Mouse (Mus musculus) forebrain, embryonic 14.5 days (tissue): ENCODE measurements around the gene Car5a. TPM values are rescaled to one million over a fixed set of nuclear protein-coding genes. Genes with fewer than 3 reads are reported as not detected.

ENCODE experiments used
- ATAC-seq: fragments of 200-750 bp; cut with Nextera tagmentation; 2 replicates; pipeline ENCODE4 v1.8.0; 2017; ENCODE audit warnings: mild to moderate bottlenecking, moderate library complexity
- DNase-seq: peaks from one replicate; pipeline ENCODE4 v3.0.0-alpha.2; 2015; ENCODE audit warnings: low spot score
- H3K27ac ChIP-seq: fragments of 300-500 bp; sonication (generic); 2 replicates; pipeline ENCODE4 v1.5.1; 2014; ENCODE audit warnings: low read depth, mild to moderate bottlenecking, control low read depth, low read length, moderate library complexity
- H3K27me3 ChIP-seq: fragments of 300-500 bp; sonication (generic); replicated peaks from 2 replicates; pipeline ENCODE4 v1.6.1; 2014; ENCODE audit warnings: low read length, control low read depth, mixed read lengths; ENCODE audit not compliant: control insufficient read depth, insufficient read depth
- H3K36me3 ChIP-seq: fragments of 300-500 bp; sonication (generic); 2 replicates; pipeline ENCODE4 v1.6.1; 2014; ENCODE audit warnings: low read length, control low read depth; ENCODE audit not compliant: control insufficient read depth, insufficient read depth
- H3K4me1 ChIP-seq: fragments of 300-500 bp; sonication (generic); 2 replicates; pipeline ENCODE4 v1.6.1; 2014; ENCODE audit warnings: antibody characterized with exemption, low read length, control low read depth; ENCODE audit not compliant: control insufficient read depth, insufficient read depth
- H3K4me2 ChIP-seq: fragments of 300-500 bp; sonication (generic); 2 replicates; pipeline ENCODE4 v1.6.1; 2014; ENCODE audit warnings: mild to moderate bottlenecking, control low read depth, low read length
- H3K4me3 ChIP-seq: fragments of 300-500 bp; sonication (generic); 2 replicates; pipeline ENCODE4 v1.5.1; 2014; ENCODE audit warnings: low read depth, low read length, control low read depth
- H3K9ac ChIP-seq: fragments of 300-500 bp; sonication (generic); 2 replicates; pipeline ENCODE4 v1.6.1; 2014; ENCODE audit warnings: mild to moderate bottlenecking, low read length, control low read depth, moderate library complexity
- H3K9me3 ChIP-seq: fragments of 300-500 bp; sonication (generic); replicated peaks from 2 replicates; pipeline ENCODE4 v1.6.1; 2016; ENCODE audit warnings: low read length, control low read depth, mixed read lengths; ENCODE audit not compliant: control insufficient read depth
- WGBS: fragments of 180-500 bp; shearing (Covaris S2); extraction: QIAGEN DNeasy Blood & Tissue Kit; methylation state at CpG from one replicate; pipeline ENCODE4 v1.1.7; 2014; 5-methylcytosine and 5-hydroxymethylcytosine counted together
- polyA plus RNA-seq: library from polyadenylated mRNA; unstranded; fragments of >200 nt; fragmentation: Nextera tagmentation; extraction: Ambion mirVana; gene quantifications from 2 replicates; pipeline ENCODE4 v1.2.1, GENCODE M21; 2014

Gene Car5a
- polyA plus RNA-seq, 1 experiment from 2014 or later: 0.28 TPM

GRCm38 (mm10) chr8:121951656-121952009 lies 6.9 kb upstream of the Car5a start:
- Histone ChIP-seq H3K27me3 (no peaks in the 10 kb centered on the region), H3K4me2 (peak overlapping the region; percentile 80), H3K4me3 (peak overlapping the region; percentile 93), H3K9ac (peak overlapping the region; percentile 97), H3K4me1 (peaks cover 33% of the 10 kb centered on the region), H3K27ac (no peak overlapping the region), H3K9me3 (no peaks in the 10 kb centered on the region), H3K36me3 (peaks cover 25% of the 10 kb centered on the region)
- no peak for ATAC-seq
- WGBS: 27% methylated on average over 7 of the region's 7 CpGs
- no peak for DNase-seq

DNA sequence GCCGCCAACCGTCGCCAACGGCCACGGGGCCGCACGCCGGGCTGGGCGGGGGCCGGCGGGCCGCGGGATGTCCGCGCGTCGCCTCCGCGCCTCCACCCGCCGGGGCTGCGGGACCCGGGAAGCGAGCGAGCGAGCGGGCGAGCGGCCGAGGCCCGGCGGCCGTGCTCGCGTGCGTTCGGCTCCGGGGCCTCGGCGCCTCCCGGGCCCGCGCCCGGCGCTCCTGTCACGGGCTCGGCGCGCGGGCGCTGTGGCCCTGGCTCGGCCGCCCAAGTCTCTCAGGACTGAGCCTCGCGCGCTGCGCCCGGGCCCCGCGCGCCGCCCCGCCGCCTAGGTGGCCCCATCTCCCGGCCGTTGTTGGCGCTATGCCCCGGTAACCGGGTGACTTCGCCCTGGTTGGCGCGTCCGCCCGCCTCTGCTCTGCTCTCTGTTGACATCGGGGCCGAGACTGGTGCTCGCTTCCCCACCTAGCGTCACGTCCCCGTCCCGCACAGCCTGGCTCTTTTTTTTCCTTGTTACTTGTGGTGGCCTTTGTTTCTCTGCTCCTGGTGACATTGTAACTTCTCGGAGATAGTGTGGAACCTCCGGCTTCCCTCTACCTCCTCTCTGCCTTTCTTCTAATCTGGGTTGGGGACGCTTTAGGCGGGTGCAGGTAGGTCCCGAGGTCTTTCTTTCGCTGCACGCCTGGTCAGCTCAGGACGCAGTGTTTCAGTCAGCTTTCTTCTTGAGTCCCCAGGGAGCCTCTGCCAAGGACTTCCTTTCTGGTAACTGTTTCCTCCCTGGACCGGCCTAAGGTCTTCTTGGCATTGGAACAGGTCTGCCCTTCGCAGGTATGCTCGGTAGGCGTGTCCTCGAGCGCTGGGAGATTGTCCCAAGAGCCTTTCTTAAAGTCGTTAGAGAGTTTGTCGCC lies 6.3 kb upstream of the Car5a start:
- DNase-seq: peak; percentile 55
- Histone ChIP-seq H3K4me2 (peak overlapping the region; percentile 80), H3K27ac (peak overlapping the region; percentile 96), H3K27me3 (no peaks in the 10 kb centered on the region), H3K9ac (peak overlapping the region; percentile 97), H3K4me3 (peak overlapping the region; percentile 93), H3K36me3 (peaks cover 22% of the 10 kb centered on the region), H3K9me3 (no peaks in the 10 kb centered on the region), H3K4me1 (peaks cover 33% of the 10 kb centered on the region)
- WGBS: 1% methylated on average over 82 of the region's 97 CpGs
- peak; percentile 5 for ATAC-seq

GRCm38 (mm10) chr8:121949941-121950748 lies 5.4 kb upstream of the Car5a start:
- H3K4me3 ChIP-seq: peak overlapping the region; percentile 93
- ATAC-seq: peak; percentile 95
- no peaks in the 10 kb centered on the region for H3K27me3 ChIP-seq
- peaks cover 15% of the 10 kb centered on the region for H3K36me3 ChIP-seq
- H3K27ac ChIP-seq: peak overlapping the region; percentile 96
- no peaks in the 10 kb centered on the region for H3K9me3 ChIP-seq
- WGBS: under 1% methylated on average over 61 of the region's 66 CpGs
- H3K4me1 ChIP-seq: peaks cover 33% of the 10 kb centered on the region
- peak overlapping the region; percentile 80 for H3K4me2 ChIP-seq
- peak; percentile 99 for DNase-seq
- peak overlapping the region; percentile 97 for H3K9ac ChIP-seq

DNA sequence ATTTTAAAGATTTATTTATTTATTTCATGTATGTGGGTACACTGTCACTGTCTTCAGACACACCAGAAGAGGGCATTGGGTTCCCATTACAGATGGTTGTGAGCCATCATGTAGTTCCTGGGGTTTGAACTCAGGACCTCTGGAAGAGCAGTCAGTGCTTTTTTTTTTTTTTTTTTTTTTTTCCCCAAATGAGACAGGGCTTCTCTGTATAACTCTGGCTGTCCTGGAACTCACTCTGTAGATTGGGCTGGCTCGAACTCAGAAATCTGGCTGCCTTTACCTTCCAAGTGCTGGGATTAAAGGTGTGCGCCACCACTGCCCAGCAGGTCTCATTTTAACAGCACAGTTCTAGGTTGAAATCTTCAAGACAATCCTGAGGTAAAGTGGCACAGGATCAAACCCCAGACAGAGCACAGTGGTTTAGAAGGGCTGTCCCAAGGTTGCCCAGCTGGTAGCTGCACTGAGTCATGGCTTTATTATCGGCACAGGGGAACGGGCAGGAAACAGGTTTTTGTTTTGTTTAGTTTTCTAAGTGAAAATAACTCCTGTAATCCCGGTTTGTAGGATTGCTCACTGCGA lies 4.6 kb upstream of the Car5a start, which contains the start of gene Banp:
Gene Banp, plus strand, starts transcription at position 529 of the 579 bp plus-strand sequence.
- Histone ChIP-seq H3K27ac (peak within 1 kb of the TSS; percentile 96), H3K4me2 (peak within 1 kb of the TSS; percentile 80), H3K36me3 (peaks cover 6% of the 10 kb centered on the region), H3K27me3 (no peaks in the 10 kb centered on the region), H3K9ac (peak within 1 kb of the TSS; percentile 97), H3K4me3 (peak within 1 kb of the TSS; percentile 93), H3K9me3 (no peaks in the 10 kb centered on the region), H3K4me1 (peaks cover 33% of the 10 kb centered on the region)
- 64% methylated on average over 6 of the region's 6 CpGs for WGBS
- DNase-seq (no peak), ATAC-seq (no peak)

- 59% methylated on average over 19 of the region's 19 CpGs for WGBS
- H3K9ac ChIP-seq: peak overlapping the region; percentile 21; the same call in 1 of the 2 replicates
- no peaks in the 10 kb centered on the region for H3K27me3 ChIP-seq
- H3K4me3 ChIP-seq: peak overlapping the region; percentile 22
- H3K4me2 ChIP-seq: peak overlapping the region; percentile 47
- no peak for DNase-seq
- peaks cover 33% of the 10 kb centered on the region for H3K4me1 ChIP-seq
- H3K27ac ChIP-seq: peak overlapping the region; percentile 22; the same call in 1 of the 2 replicates
- ATAC-seq: no peak
- H3K36me3 ChIP-seq: no peaks in the 10 kb centered on the region; the same call in 1 of the 2 replicates
- no peaks in the 10 kb centered on the region for H3K9me3 ChIP-seq
These were observed 3.8 kb upstream of the Car5a start for GRCm38 (mm10) chr8:121948321-121949145.

GRCm38 (mm10) chr8:121947753-121948141 lies 3.0 kb upstream of the Car5a start:
- WGBS: under 1% methylated on average over 18 of the region's 18 CpGs

GRCm38 (mm10) chr8:121947047-121947752 lies 2.5 kb upstream of the Car5a start:
- H3K4me3 ChIP-seq: peak overlapping the region; percentile 22
- DNase-seq (no peak), ATAC-seq (no peak)
- peak overlapping the region; percentile 56; the same call in 1 of the 2 replicates for H3K27ac ChIP-seq
- peaks cover 25% of the 10 kb centered on the region for H3K4me1 ChIP-seq
- H3K9me3 ChIP-seq: no peaks in the 10 kb centered on the region
- H3K27me3 ChIP-seq: no peaks in the 10 kb centered on the region
- H3K36me3 ChIP-seq: no peaks in the 10 kb centered on the region; the same call in 1 of the 2 replicates
- peak overlapping the region; percentile 47 for H3K4me2 ChIP-seq
- WGBS: 24% methylated on average over 19 of the region's 19 CpGs
- H3K9ac ChIP-seq: peak overlapping the region; percentile 43; the same call in 1 of the 2 replicates

More at GRCm38 (mm10) chr8:121947753-121948141, 3.0 kb upstream of the Car5a start:
- peak overlapping the region; percentile 47 for H3K4me2 ChIP-seq
- peak; percentile 97 for DNase-seq
- peak; percentile 35 for ATAC-seq
- H3K27me3 ChIP-seq: no peaks in the 10 kb centered on the region
- H3K9me3 ChIP-seq: no peaks in the 10 kb centered on the region
- no peaks in the 10 kb centered on the region; the same call in 1 of the 2 replicates for H3K36me3 ChIP-seq
- peak overlapping the region; percentile 56; the same call in 1 of the 2 replicates for H3K27ac ChIP-seq
- peaks cover 30% of the 10 kb centered on the region for H3K4me1 ChIP-seq
- peak overlapping the region; percentile 22 for H3K4me3 ChIP-seq
- H3K9ac ChIP-seq: peak overlapping the region; percentile 43; the same call in 1 of the 2 replicates
